Mouse (Mus musculus) lung, embryonic 14.5 days (tissue): ENCODE data around the gene Tceal7. TPM values are rescaled to one million over a fixed set of nuclear protein-coding genes. Genes with fewer than 3 reads are reported as not detected.

ENCODE experiments used
- ATAC-seq: fragments of 200-750 bp; cut with Nextera tagmentation; 2 replicates; pipeline ENCODE4 v1.8.0; 2017; ENCODE audit warnings: mild to moderate bottlenecking, moderate TSS enrichment, moderate library complexity; ENCODE audit not compliant: insufficient read depth
- DNase-seq: peaks from one replicate; pipeline ENCODE4 v3.0.0-alpha.2; 2015
- H3K27ac ChIP-seq: fragments of 300-500 bp; sonication (generic); 2 replicates; pipeline ENCODE4 v1.5.1; 2014; ENCODE audit warnings: low read depth, mild to moderate bottlenecking, moderate library complexity
- H3K27me3 ChIP-seq: fragments of 300-500 bp; sonication (generic); 2 replicates; pipeline ENCODE4 v1.6.1; 2014; ENCODE audit warnings: low read length, control low read depth; ENCODE audit not compliant: insufficient read depth
- H3K36me3 ChIP-seq: fragments of 300-500 bp; sonication (generic); 2 replicates; pipeline ENCODE4 v1.6.1; 2014; ENCODE audit warnings: control low read depth; ENCODE audit not compliant: insufficient read depth
- H3K4me1 ChIP-seq: fragments of 300-500 bp; sonication (generic); 2 replicates; pipeline ENCODE4 v1.6.1; 2014; ENCODE audit warnings: antibody characterized with exemption, control low read depth; ENCODE audit not compliant: insufficient read depth
- H3K4me2 ChIP-seq: fragments of 300-500 bp; sonication (generic); 2 replicates; pipeline ENCODE4 v1.6.1; 2014; ENCODE audit warnings: mild to moderate bottlenecking
- H3K4me3 ChIP-seq: fragments of 300-500 bp; sonication (generic); 2 replicates; pipeline ENCODE4 v1.5.1; 2014; ENCODE audit warnings: low read depth, low read length
- H3K9ac ChIP-seq: fragments of 300-500 bp; sonication (generic); 2 replicates; pipeline ENCODE4 v1.6.1; 2014
- H3K9me3 ChIP-seq: fragments of 300-500 bp; sonication (generic); 2 replicates; pipeline ENCODE4 v1.6.1; 2016; ENCODE audit warnings: low read depth, low read length, control low read depth
- CTCF ChIP-seq: IDR thresholded peaks from 2 replicates; pipeline ENCODE4 v1.5.1; 2016; ENCODE audit warnings: antibody characterized with exemption, low read depth
- WGBS: fragments of 180-500 bp; shearing (Covaris S2); extraction: QIAGEN DNeasy Blood & Tissue Kit; methylation state at CpG from one replicate; pipeline ENCODE4 v1.1.7; 2014; 5-methylcytosine and 5-hydroxymethylcytosine counted together
- polyA plus RNA-seq: library from polyadenylated mRNA; unstranded; fragments of >200 nt; fragmentation: Nextera tagmentation; extraction: Ambion mirVana; gene quantifications from 2 replicates; pipeline ENCODE4 v1.2.1, GENCODE M21; 2014

Gene Tceal7
- polyA plus RNA-seq, 1 experiment from 2014 or later: 0.51 TPM

GRCm38 (mm10) chrX:136216303-136216702 is 1.7 kb downstream of the Tceal7 start:
- H3K4me3 ChIP-seq: no peak overlapping the region
- H3K36me3 ChIP-seq: no peaks in the 10 kb centered on the region
- DNase-seq: peak; percentile 5
- H3K4me1 ChIP-seq: no peaks in the 10 kb centered on the region
- H3K27ac ChIP-seq: no peak overlapping the region
- no peaks in the 10 kb centered on the region for H3K9me3 ChIP-seq
- WGBS: 43% methylated on average over 1 of the region's 1 CpGs
- no peak for TF ChIP-seq CTCF
- H3K9ac ChIP-seq: no peak overlapping the region
- H3K27me3 ChIP-seq: no peaks in the 10 kb centered on the region
- no peak overlapping the region for H3K4me2 ChIP-seq
- ATAC-seq: no peak

- WGBS: 59% methylated on average over 6 of the region's 6 CpGs
- Histone ChIP-seq H3K27ac (no peak overlapping the region), H3K27me3 (no peaks in the 10 kb centered on the region), H3K4me3 (no peak overlapping the region), H3K9ac (no peak overlapping the region), H3K4me1 (no peaks in the 10 kb centered on the region), H3K36me3 (no peaks in the 10 kb centered on the region), H3K9me3 (no peaks in the 10 kb centered on the region), H3K4me2 (no peak overlapping the region)
- ATAC-seq (no peak), DNase-seq (no peak)
- TF ChIP-seq CTCF: no peak
Measured at GRCm38 (mm10) chrX:136223714-136224113, 9.1 kb downstream of the Tceal7 start.

GRCm38 (mm10) chrX:136227768-136228167 is 13.2 kb downstream of the Tceal7 start:
- Histone ChIP-seq H3K27me3 (no peaks in the 10 kb centered on the region), H3K9me3 (no peaks in the 10 kb centered on the region), H3K36me3 (no peaks in the 10 kb centered on the region), H3K4me3 (no peak overlapping the region), H3K9ac (no peak overlapping the region), H3K27ac (no peak overlapping the region), H3K4me2 (no peak overlapping the region), H3K4me1 (no peaks in the 10 kb centered on the region)
- DNase-seq (peak; percentile 79), ATAC-seq (peak; percentile 62)
- WGBS: 21% methylated on average over 5 of the region's 5 CpGs
- no peak for TF ChIP-seq CTCF

GRCm38 (mm10) chrX:136238118-136238517 is 23.5 kb downstream of the Tceal7 start:
- H3K9me3 ChIP-seq: no peaks in the 10 kb centered on the region
- H3K27ac ChIP-seq: no peak overlapping the region
- ATAC-seq: no peak
- no peak overlapping the region for H3K9ac ChIP-seq
- no peaks in the 10 kb centered on the region for H3K27me3 ChIP-seq
- no peaks in the 10 kb centered on the region for H3K36me3 ChIP-seq
- no peaks in the 10 kb centered on the region for H3K4me1 ChIP-seq
- H3K4me2 ChIP-seq: no peak overlapping the region
- no peak overlapping the region for H3K4me3 ChIP-seq
- 47% methylated on average over 3 of the region's 3 CpGs for WGBS
- DNase-seq: peak; percentile 68
- TF ChIP-seq CTCF: peak; percentile 57

GRCm38 (mm10) chrX:136243181-136243580 is 28.6 kb downstream of the Tceal7 start:
- no peaks in the 10 kb centered on the region for H3K4me1 ChIP-seq
- 82% methylated on average over 2 of the region's 2 CpGs for WGBS
- no peak for TF ChIP-seq CTCF
- H3K9me3 ChIP-seq: no peaks in the 10 kb centered on the region
- no peak overlapping the region for H3K27ac ChIP-seq
- H3K36me3 ChIP-seq: 0 out of 2 replicates have a peak, but pooled peaks cover 5% of the 10 kb centered on the region
- H3K4me3 ChIP-seq: no peak overlapping the region
- no peak overlapping the region for H3K9ac ChIP-seq
- H3K27me3 ChIP-seq: no peaks in the 10 kb centered on the region
- DNase-seq (no peak), ATAC-seq (no peak)
- H3K4me2 ChIP-seq: peak overlapping the region; percentile 52; the same call in 1 of the 2 replicates

GRCm38 (mm10) chrX:136244574-136245229 is 30.1 kb downstream of the Tceal7 start, which contains the start of gene Tceal9:
TSS of gene Tceal9 (plus strand) at chrX:136245079.
- Histone ChIP-seq H3K9ac (peak within 1 kb of the TSS; percentile 71), H3K9me3 (no peaks in the 10 kb centered on the region), H3K4me2 (peak within 1 kb of the TSS; percentile 52), H3K27me3 (no peaks in the 10 kb centered on the region), H3K4me1 (no peaks in the 10 kb centered on the region), H3K36me3 (0 out of 2 replicates have a peak, but pooled peaks cover 5% of the 10 kb centered on the region), H3K4me3 (peak within 1 kb of the TSS; percentile 60), H3K27ac (peak within 1 kb of the TSS; percentile 86)
- peak; percentile 90 for ATAC-seq
- 11% methylated on average over 20 of the region's 20 CpGs for WGBS
- peak; percentile 90 for DNase-seq
- no peak for TF ChIP-seq CTCF

GRCm38 (mm10) chrX:136245521-136246071 is 31.0 kb downstream of the Tceal7 start:
- no peak for TF ChIP-seq CTCF
- peak; percentile 71 for ATAC-seq
- DNase-seq: peak; percentile 38
- Histone ChIP-seq H3K9ac (peak overlapping the region; percentile 71), H3K9me3 (no peaks in the 10 kb centered on the region), H3K27me3 (no peaks in the 10 kb centered on the region), H3K4me1 (no peaks in the 10 kb centered on the region), H3K36me3 (0 out of 2 replicates have a peak, but pooled peaks cover 5% of the 10 kb centered on the region), H3K27ac (peak overlapping the region; percentile 86), H3K4me2 (peak overlapping the region; percentile 52), H3K4me3 (peak overlapping the region; percentile 60)
- 12% methylated on average over 12 of the region's 15 CpGs for WGBS
